Mouse (Mus musculus) neural tube, embryonic 13.5 days (tissue): ENCODE results near the gene Srpr. TPM values are rescaled to one million over a fixed set of nuclear protein-coding genes. Genes with fewer than 3 reads are reported as not detected.

Experiments used
- polyA plus RNA-seq: library from polyadenylated mRNA; unstranded; fragments of >200 nt; fragmentation: Nextera tagmentation; extraction: Ambion mirVana; gene quantifications from 2 replicates; pipeline ENCODE4 v1.2.1, GENCODE M21; 2015

Gene Srpr
- polyA plus RNA-seq, 1 experiment from 2014 or later, result 65.6 TPM

Other genes starting within 250 kb of the Srpr start
- gene St3gal4, start 80.9 kb upstream of the Srpr start, polyA plus RNA-seq, result 7.6 and 11.5 TPM in 2 replicates
- gene Dcps, start 24.1 kb upstream of the Srpr start, polyA plus RNA-seq, result 70.9 and 72.5 TPM in 2 replicates
- gene Tirap, start 116 bp downstream of the Srpr start, polyA plus RNA-seq, result 6.6 TPM in 2 replicates
- 41.4 and 43.1 TPM in 2 replicates for gene Foxred1, start 10.9 kb downstream of the Srpr start, polyA plus RNA-seq
- gene Fam118b, start 67.6 kb downstream of the Srpr start, polyA plus RNA-seq, result 63.8 and 74.8 TPM in 2 replicates
- 19.8 and 20.9 TPM in 2 replicates for gene Rpusd4, start 67.7 kb downstream of the Srpr start, polyA plus RNA-seq
- gene Cdon, start 221.0 kb downstream of the Srpr start, polyA plus RNA-seq, result 3.5 and 4.0 TPM in 2 replicates